In the genomic region with DNA sequence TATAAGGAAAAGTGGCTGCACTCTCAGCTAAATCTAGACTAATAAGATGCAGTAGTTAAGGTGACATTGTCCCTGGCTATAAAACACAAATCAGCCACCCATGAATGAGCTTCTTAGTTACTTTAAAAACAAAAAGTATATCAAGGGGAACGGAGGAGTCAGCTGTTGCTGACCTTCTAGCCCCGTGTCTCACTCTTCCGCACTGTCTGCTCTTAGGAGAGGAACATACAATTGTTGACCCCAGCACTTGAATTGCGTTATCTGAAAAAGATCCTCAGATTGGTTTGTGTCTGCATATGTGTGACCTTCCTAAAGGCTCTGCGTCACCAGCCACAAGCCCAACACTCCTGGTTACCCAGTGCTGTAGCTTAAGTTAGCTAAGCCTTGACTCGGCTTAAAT, we compare ENCODE assay signal across 26 mouse cellular contexts.
"Had no signal": no experiment of that assay in that cellular context is flagged by ENCODE, and none has a peak within 500 bp of the region (broad histone marks: within the 10 kb centered on the region; RNA-seq: fewer than 3 reads in every experiment).

No protein-coding gene starts in this region.

- DNase-seq: gastrocnemius, adult 2 months; gastrocnemius, postnatal 10 days; gastrocnemius, postnatal 25 days; heart, adult 18-20 months; heart, postnatal 10 days; heart, postnatal 4 days; kidney, adult 9 months; kidney, postnatal 14 days; liver; liver, embryonic 13.5 days; liver, postnatal 0 days had no signal

- H3K36me3 ChIP-seq: heart, embryonic 10.5 days; heart, embryonic 12.5 days; hindbrain, embryonic 10.5 days; hindbrain, embryonic 12.5 days; intestine, embryonic 15.5 days; limb, embryonic 10.5 days; limb, embryonic 12.5 days; liver, embryonic 13.5 days; liver, embryonic 15.5 days had no signal

- H3K4me2 ChIP-seq: heart, embryonic 12.5 days; hindbrain, embryonic 12.5 days; hindbrain, embryonic 14.5 days; intestine, embryonic 15.5 days; limb, embryonic 12.5 days; liver, embryonic 11.5 days; liver, embryonic 13.5 days; liver, embryonic 15.5 days had no signal

- H3K9me3 ChIP-seq: heart, embryonic 10.5 days; heart, embryonic 12.5 days; hindbrain, embryonic 10.5 days; hindbrain, embryonic 12.5 days; intestine, embryonic 15.5 days; limb, embryonic 10.5 days; limb, embryonic 12.5 days; liver, embryonic 13.5 days; liver, embryonic 15.5 days had no signal

- H3K27ac ChIP-seq: gastrocnemius, adult 2 months; heart, embryonic 10.5 days; hindbrain, embryonic 10.5 days; hindbrain, embryonic 12.5 days; hindbrain, embryonic 14.5 days; intestine, embryonic 15.5 days; layer of hippocampus, adult 2 months; left cerebral cortex, adult 2 months; limb, embryonic 10.5 days; limb, embryonic 12.5 days; liver, embryonic 13.5 days; liver, embryonic 15.5 days had no signal

- ATAC-seq: hindbrain, embryonic 16.5 days; inflammation-experienced regulatory T-cells, adult 6 months; intestine, embryonic 15.5 days; intestine, postnatal 0 days; liver, postnatal 0 days had no signal

- H3K9ac ChIP-seq: heart, embryonic 12.5 days; hindbrain, embryonic 12.5 days; hindbrain, embryonic 14.5 days; intestine, embryonic 15.5 days; limb, embryonic 12.5 days; liver, embryonic 13.5 days; liver, embryonic 15.5 days; liver, postnatal 0 days had no signal

- H3K4me3 ChIP-seq: gastrocnemius, adult 2 months; heart, embryonic 10.5 days; heart, embryonic 12.5 days; hindbrain, embryonic 10.5 days; hindbrain, embryonic 12.5 days; intestine, embryonic 15.5 days; layer of hippocampus, adult 2 months; left cerebral cortex, adult 2 months; limb, embryonic 10.5 days; limb, embryonic 12.5 days; liver, embryonic 13.5 days; liver, embryonic 15.5 days had no signal

- H3K27me3 ChIP-seq: heart, embryonic 12.5 days; hindbrain, embryonic 12.5 days; intestine, embryonic 15.5 days; limb, embryonic 12.5 days; liver, embryonic 13.5 days; liver, embryonic 15.5 days had no signal

- H3K4me1 ChIP-seq: heart, embryonic 10.5 days; heart, embryonic 12.5 days; hindbrain, embryonic 10.5 days; hindbrain, embryonic 12.5 days; intestine, embryonic 15.5 days; limb, embryonic 10.5 days; limb, embryonic 12.5 days; liver, embryonic 13.5 days; liver, embryonic 15.5 days had no signal
